Mouse (Mus musculus) MEL (cell line): ENCODE data around the gene Megf6.

Experiments
- CHD1 ChIP-seq: IDR thresholded peaks from 2 replicates; pipeline ENCODE4 v1.6.1; 2012; ENCODE audit warnings: low read depth, mild to moderate bottlenecking, inconsistent platforms, low read length, improper control_type of control experiment
- CTCF ChIP-seq, 3 experiments: IDR thresholded peaks in 2 of 3; conservative IDR thresholded peaks in 1 of 3; 2 replicates each; pipeline ENCODE4 v1.5.1; 2011 to 2012; ENCODE audit warnings: low read length in 3 of 3, low read depth in 2 of 3, mild to moderate bottlenecking in 2 of 3, improper control_type of control experiment in 1 of 3, inconsistent platforms in 1 of 3, mixed read lengths in 1 of 3, moderate library complexity in 1 of 3; ENCODE audit not compliant: control insufficient read depth in 1 of 3, insufficient read depth in 1 of 3, poor library complexity in 1 of 3, severe bottlenecking in 1 of 3

DNA sequence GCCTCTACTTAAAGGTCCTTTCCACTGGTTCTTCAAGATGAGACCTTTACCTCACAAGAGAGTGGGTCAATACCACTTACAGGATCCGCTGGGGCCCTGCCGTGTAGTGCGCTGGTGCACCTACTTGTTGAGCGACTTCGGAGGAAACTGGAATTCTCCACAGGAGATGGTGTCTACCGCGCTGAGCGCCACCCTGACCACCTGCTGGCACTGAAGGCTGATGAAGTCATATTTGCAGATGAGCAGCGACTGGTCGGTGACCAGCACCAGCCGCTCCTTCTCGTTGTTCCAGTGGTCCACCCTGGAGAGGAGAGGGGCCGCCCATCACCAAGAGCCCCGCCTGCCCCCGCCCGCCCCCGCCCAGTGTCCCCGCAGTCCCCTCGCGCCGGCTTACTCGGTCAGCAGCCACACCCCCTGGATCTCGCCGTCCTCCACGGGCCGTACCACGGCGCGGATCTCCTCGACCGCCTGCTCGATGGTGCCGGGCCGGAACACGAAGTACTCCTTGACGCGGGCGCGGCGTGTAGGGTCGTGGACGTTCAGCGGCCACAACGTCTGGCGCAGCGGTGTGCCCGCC lies 10.5 kb upstream of the Megf6 start:
- no peak for TF ChIP-seq CTCF (IDR thresholded peaks at IDR 0.05 in 2 of 3, conservative IDR thresholded peaks at IDR 0.05 in 1 of 3; ENCODE audit: control insufficient read depth in 1 of 3, insufficient read depth in 1 of 3, low read depth in 2 of 3, low read length in 3 of 3, poor library complexity in 1 of 3, severe bottlenecking in 1 of 3)
- TF ChIP-seq CHD1: 0 out of 2 replicates have a peak, but pooled peaks have one; percentile 54
